Mouse (Mus musculus): ENCODE measurements at regions not wholly inside any gene's neighbourhood (a gene's known extent, or its start where the extent isn't known, plus 50 kb on each side); places are given as distances from the start of the nearest gene placed in this dataset.

GRCm38 (mm10) chr14:98834316-98834715 lies 159.8 kb downstream of the Rpl36a-ps1 start:
- no peak for DNase-seq (ENCODE audit: low spot score in 2 of 2)

GRCm38 (mm10) chr14:98833230-98833999 lies 160.7 kb downstream of the Rpl36a-ps1 start:
- no peak for DNase-seq (ENCODE audit: low spot score in 2 of 2)

- no peak for DNase-seq (ENCODE audit: low spot score in 2 of 2)
Observed at GRCm38 (mm10) chr14:98832401-98832800, 161.7 kb downstream of the Rpl36a-ps1 start.

- DNase-seq (ENCODE audit: low spot score in 2 of 2) = no peak
Observed at GRCm38 (mm10) chr14:98829958-98830633, 164.0 kb downstream of the Rpl36a-ps1 start.

GRCm38 (mm10) chr14:98827490-98827889 lies 166.6 kb downstream of the Rpl36a-ps1 start:
- DNase-seq (ENCODE audit: low spot score in 2 of 2) = no peak

- no peak for DNase-seq (ENCODE audit: low spot score in 2 of 2)
Observed at GRCm38 (mm10) chr14:98813657-98814056, 180.5 kb downstream of the Rpl36a-ps1 start.

- DNase-seq (ENCODE audit: low spot score in 2 of 2) = peak in 1 of 2 experiments; percentile 6
Observed at GRCm38 (mm10) chr14:98810259-98811042, 183.7 kb downstream of the Rpl36a-ps1 start.

GRCm38 (mm10) chr14:98808117-98808516 lies 186.0 kb downstream of the Rpl36a-ps1 start:
- DNase-seq (ENCODE audit: low spot score in 2 of 2) = no peak

GRCm38 (mm10) chr14:98805066-98805465 lies 189.1 kb downstream of the Rpl36a-ps1 start:
- peak; percentile 2 to 4 for DNase-seq (ENCODE audit: low spot score in 2 of 2)

- no peak for DNase-seq (ENCODE audit: low spot score in 2 of 2)
Observed at GRCm38 (mm10) chr14:98801293-98801692, 192.8 kb downstream of the Rpl36a-ps1 start.

- DNase-seq (ENCODE audit: low spot score in 2 of 2) = no peak
Observed at GRCm38 (mm10) chr14:98791970-98792369, 202.1 kb downstream of the Rpl36a-ps1 start.

- DNase-seq (ENCODE audit: low spot score in 2 of 2) = no peak
Observed at GRCm38 (mm10) chr14:98791232-98791906, 202.7 kb downstream of the Rpl36a-ps1 start.

- DNase-seq (ENCODE audit: low spot score in 2 of 2) = no peak
Observed at GRCm38 (mm10) chr14:98789794-98790193, 204.3 kb downstream of the Rpl36a-ps1 start.

- DNase-seq (ENCODE audit: low spot score in 2 of 2) = no peak
Observed at GRCm38 (mm10) chr14:98781711-98782110, 212.4 kb downstream of the Rpl36a-ps1 start.

- no peak for DNase-seq (ENCODE audit: low spot score in 2 of 2)
Observed at GRCm38 (mm10) chr14:98772080-98772479, 222.0 kb downstream of the Rpl36a-ps1 start.

GRCm38 (mm10) chr14:98768845-98769244 lies 225.3 kb downstream of the Rpl36a-ps1 start:
- no peak for DNase-seq (ENCODE audit: low spot score in 2 of 2)

- DNase-seq (ENCODE audit: low spot score in 2 of 2) = no peak
Observed at GRCm38 (mm10) chr14:98767481-98767880, 226.6 kb downstream of the Rpl36a-ps1 start.

GRCm38 (mm10) chr14:98765358-98765757 lies 228.8 kb downstream of the Rpl36a-ps1 start:
- DNase-seq (ENCODE audit: low spot score in 2 of 2) = no peak

GRCm38 (mm10) chr14:98750766-98751165 lies 243.4 kb downstream of the Rpl36a-ps1 start:
- no peak for DNase-seq (ENCODE audit: low spot score in 2 of 2)

GRCm38 (mm10) chr14:98749086-98750027 lies 244.8 kb downstream of the Rpl36a-ps1 start:
- no peak for DNase-seq (ENCODE audit: low spot score in 2 of 2)
